Mouse (Mus musculus): ENCODE results near the gene Krtap4-6.
"Not testable (repeated sequence)": the region's sequence is repeated elsewhere in the genome, so short reads cannot be mapped to it uniquely, and the experiment has no call there.

Krtap4-6 gene

DNA sequence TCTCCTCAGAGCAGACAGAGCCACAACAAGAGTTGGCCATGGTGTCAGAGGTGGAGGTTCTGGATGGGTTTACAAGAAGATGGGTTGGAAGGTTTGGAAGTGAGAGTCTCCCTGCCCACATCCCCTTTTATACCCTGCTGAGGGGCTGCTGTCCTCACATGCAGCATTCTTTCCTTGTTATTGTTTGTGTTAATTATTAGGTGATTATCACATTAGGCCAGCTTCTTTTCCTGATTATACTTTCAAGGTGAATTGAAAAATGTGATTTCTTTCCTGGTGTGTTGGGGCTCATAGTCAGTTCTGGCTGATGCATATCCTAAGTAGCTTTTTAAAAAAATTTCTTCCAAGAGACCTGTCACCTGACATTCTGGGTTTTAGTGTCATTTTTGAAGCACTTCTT lies at the start of gene Krtap4-6:
Gene Krtap4-6 (minus strand): TSS at position 101 of the 400 bp plus-strand sequence.
- no peak for DNase-seq (ENCODE audit: low read depth in 1 of 2, low spot score in 2 of 2)

DNA sequence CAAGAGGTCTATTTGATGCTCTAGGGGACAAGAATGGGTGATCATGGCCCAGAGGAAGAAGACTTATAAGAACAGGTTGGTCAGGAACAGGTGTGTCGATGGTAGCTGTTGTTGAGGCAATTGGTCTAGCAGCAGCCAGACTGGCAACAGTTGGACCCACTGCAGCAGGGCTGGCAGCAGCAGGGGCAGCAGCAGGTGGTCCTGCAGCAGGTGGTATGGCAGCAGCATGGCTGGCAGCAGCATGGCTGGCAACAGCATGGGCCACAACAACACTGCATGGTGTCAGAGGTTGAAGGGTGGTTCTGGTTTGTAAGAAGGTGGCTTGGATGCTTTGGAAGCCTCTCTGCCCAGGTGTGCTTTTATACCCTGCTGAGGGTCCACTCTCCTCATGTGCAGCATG lies 24.7 kb upstream of the Krtap4-6 start, which contains the start of gene Gm14190:
Gene Gm14190 (minus strand): TSS at position 278 of the 400 bp plus-strand sequence.
- DNase-seq (ENCODE audit: low read depth in 1 of 2, low spot score in 2 of 2) = no peak

GRCm38 (mm10) chr11:99685235-99685634 lies 19.5 kb upstream of the Krtap4-6 start:
- DNase-seq (ENCODE audit: low read depth in 1 of 2, low spot score in 2 of 2) = not testable (repeated sequence)

DNA sequence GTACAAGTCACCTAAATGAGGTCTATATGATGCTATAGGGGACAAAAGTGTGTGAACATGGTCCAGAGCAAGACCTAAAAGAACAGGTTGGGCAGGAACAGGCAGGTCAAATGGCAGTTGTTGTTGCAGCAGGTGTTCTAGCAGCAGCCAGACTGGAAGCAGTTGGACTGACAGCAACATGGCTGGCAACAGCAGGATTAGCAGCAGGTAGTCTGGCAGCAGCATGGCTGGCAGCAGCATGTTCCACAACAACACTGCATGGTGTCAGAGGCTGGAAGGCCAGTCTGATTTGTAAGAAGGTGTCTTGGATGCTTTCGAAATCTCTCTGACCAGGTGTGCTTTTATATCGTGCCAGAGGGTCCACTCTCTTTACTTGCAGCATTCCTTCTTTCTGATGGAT lies 17.7 kb upstream of the Krtap4-6 start:
- no peak for DNase-seq (ENCODE audit: low read depth in 1 of 2, low spot score in 2 of 2)

DNA sequence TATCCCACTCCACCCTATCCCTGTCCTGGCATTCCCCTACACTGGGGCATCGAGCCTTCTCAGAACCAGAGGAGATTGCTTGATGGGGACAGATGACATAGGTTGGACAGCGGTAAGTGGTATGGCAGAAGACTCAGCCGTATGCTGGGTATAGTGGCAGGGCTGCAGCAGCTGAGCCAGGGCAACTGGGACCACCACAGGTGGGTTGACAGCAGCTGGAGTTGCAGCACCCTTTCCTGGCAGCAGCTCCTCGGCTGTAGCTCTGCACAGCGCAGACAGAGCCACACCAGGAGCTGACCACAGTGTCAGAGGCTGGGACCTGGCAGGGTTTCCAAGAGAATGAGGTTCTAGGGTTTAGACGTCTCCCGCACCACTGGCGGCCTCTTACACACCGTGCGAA lies 3.0 kb downstream of the Krtap4-6 start:
- DNase-seq (ENCODE audit: low read depth in 1 of 2, low spot score in 2 of 2) = no peak

DNA sequence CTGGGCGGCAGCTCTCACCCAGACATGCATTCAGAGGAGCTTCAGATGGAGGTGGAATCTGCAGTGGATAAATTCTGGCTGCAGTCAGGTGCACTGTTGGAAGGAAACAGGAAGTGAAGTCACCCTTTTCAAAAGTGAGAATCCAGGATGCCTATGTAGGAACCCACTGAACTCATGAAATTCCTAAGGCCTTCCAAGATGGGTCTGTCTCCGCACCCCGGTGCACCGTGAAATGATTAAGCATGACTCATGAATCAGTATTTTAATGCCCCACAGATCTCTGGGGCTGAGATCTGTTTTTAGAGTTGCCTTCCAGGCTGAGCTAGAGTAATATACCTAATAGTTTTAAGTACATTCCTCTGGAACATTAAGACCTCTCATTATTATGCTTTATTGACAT lies 6.5 kb downstream of the Krtap4-6 start:
- no peak for DNase-seq (ENCODE audit: low read depth in 1 of 2, low spot score in 2 of 2)

DNA sequence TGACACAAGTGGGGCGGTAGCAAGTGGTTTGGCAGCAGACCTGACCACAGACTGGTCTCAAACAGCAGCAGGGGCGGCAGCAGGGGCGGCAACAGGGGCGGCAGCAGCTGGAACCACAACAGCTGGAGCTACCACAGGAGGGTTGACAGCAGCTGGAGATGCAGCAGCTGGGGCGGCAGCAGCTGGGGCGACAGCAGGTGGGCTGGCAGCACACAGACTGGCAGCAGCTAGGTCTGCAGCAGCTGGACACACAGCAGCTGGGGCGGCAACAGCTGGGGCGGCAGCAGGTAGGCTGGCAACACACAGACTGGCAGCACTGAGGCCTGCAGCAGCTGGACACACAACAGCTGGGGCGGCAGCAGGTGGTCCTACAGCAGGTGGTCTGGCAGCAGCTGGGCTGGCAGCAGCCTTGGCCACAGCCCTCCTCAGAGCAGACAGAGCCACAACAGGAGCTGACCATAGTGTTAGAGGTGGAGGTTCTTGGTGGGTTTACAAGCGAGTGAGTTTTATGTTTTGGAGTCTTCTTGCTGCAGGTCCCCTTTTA lies 7.2 kb downstream of the Krtap4-6 start, which contains the start of gene Gm11563:
Gene Gm11563 (minus strand): TSS at position 494 of the 544 bp plus-strand sequence.
- DNase-seq (ENCODE audit: low read depth in 1 of 2, low spot score in 2 of 2) = not testable (repeated sequence)

DNA sequence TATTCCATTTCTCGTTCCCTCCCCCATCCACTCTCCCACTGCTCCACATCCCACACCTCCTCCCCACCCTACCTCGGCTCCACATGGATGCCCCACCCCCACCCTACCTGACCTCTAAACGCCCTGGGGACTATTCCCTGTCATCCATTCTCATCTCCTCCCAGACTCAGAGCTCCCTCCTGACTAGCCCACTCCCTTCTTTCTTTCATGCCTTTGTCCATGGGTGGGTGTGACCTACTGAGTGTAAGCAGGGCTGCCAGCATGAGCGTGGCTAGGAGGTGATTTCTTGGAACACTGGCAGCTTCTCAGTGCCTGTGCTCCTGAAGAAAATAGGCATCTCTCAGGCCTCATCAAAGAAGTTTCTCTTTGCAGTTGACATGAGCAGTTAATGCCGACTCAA lies 8.7 kb downstream of the Krtap4-6 start:
- no peak for DNase-seq (ENCODE audit: low read depth in 1 of 2, low spot score in 2 of 2)

DNA sequence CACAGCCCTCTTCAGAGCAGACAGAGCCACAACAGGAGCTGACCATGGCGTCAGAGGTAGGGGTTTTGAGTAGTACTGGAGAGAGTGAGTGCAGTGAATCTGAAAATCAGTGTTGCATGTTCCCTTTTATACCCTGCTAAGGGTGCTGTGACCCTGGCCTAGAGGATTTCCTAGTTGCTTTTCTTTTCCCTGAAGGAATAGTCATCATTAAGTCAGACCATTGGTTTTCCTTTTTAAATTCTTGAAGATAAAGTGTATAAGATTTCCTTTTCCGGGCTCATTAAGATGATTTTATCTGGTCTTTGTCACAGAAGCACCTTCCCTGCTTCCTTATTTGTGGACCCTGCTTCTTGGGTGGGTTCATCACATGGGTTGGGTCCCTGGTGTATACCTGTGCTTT lies 15.6 kb downstream of the Krtap4-6 start, which contains the start of gene Gm11555:
Gene Gm11555 (minus strand): TSS at position 101 of the 400 bp plus-strand sequence.
- DNase-seq (ENCODE audit: low read depth in 1 of 2, low spot score in 2 of 2) = no peak

DNA sequence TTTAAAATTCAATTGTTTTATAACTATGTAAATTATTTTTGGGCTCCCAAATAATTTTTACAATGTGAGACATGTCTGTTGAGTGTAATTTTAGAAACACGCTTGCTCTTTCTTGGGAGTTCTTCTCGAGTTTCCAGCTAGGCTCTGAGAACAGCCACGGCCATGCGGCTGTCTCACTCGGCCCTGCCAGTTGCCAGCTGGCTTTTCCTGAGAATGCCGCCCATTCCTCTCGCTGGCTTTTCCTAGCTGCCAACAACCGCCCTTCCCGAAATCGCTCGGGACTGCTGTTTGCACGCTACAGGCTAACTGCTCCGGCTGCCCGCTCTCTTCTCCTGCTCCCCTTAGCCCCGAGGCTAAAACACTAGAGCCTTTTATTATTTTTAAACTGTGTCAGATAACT lies 19.3 kb downstream of the Krtap4-6 start:
- DNase-seq (ENCODE audit: low read depth in 1 of 2, low spot score in 2 of 2) = no peak

DNA sequence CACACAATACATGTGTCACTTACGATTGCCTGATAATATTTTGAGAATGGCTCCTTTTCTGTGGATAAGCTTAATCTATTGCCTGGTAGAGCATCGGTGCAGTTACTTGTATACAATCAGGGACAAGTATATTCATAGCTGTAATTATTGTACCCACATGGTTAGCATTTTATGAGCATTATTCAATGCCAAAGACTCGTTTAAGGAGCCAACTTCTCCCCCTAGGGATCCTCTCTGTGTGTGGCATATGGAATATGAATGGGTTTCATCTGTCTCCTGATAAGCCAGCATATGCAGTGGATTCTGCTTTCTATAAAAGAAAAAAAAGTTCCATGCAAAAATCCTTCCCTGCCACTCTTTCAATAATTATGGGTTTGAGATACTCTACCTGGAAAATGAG lies 21.4 kb downstream of the Krtap4-6 start:
- DNase-seq (ENCODE audit: low read depth in 1 of 2, low spot score in 2 of 2) = no peak

DNA sequence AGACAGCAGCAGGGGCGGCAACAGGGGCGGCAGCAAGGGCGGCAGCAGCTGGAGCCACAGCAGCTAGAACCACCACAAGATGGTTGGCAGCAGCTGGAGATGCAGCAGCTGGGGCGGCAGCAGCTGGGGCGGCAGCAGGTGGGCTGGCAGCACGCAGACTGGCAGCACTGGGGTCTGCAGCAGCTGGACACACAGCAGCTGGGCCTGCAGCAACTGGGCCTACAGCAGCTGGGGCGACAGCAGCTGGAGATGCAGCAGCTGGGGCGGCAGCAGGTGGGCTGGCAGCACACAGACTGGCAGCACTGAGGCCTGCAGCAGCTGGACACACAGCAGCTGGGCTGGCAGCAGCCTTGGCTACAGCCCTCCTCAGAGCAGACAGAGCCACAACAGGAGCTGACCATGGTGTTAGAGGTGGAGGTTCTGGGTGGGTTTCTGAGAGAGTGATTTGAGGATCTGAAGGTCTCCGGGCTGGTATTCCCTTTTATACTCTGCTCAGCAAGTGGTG lies 22.1 kb downstream of the Krtap4-6 start, which contains the start of gene Krtap4-7:
Gene Krtap4-7 (minus strand): TSS at position 455 of the 505 bp plus-strand sequence.
- not testable (repeated sequence) for DNase-seq (ENCODE audit: low read depth in 1 of 2, low spot score in 2 of 2)

DNA sequence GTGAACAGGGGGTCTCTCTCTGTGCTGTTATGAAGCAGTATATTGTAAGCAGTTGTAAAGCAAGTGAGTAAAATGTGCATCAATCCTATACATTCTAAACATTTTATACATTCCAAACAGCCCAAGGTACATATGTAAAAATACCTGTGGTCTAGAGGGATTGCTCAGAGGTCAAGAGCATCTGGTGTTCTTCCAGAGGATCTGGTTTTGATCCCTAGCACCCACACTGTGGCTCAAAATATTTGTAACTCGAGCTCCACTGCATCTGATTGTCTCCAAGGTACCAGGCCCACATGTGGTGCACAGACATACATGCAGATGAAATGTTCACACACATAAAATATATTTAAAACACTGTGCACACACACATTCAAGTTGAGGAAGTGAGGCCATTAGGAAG lies 24.8 kb downstream of the Krtap4-6 start:
- DNase-seq (ENCODE audit: low read depth in 1 of 2, low spot score in 2 of 2) = no peak

- DNase-seq (ENCODE audit: low read depth in 1 of 2, low spot score in 2 of 2) = no peak
Measured at GRCm38 (mm10) chr11:99637086-99637485, 28.7 kb downstream of the Krtap4-6 start.

GRCm38 (mm10) chr11:99634653-99635134 lies 31.1 kb downstream of the Krtap4-6 start, which contains the start of gene Krtap4-2:
Gene Krtap4-2 (minus strand): TSS chr11:99635084.
- DNase-seq (ENCODE audit: low read depth in 1 of 2, low spot score in 2 of 2) = no peak

GRCm38 (mm10) chr11:99633293-99633692 lies 32.5 kb downstream of the Krtap4-6 start:
- DNase-seq (ENCODE audit: low read depth in 1 of 2, low spot score in 2 of 2) = no peak

DNA sequence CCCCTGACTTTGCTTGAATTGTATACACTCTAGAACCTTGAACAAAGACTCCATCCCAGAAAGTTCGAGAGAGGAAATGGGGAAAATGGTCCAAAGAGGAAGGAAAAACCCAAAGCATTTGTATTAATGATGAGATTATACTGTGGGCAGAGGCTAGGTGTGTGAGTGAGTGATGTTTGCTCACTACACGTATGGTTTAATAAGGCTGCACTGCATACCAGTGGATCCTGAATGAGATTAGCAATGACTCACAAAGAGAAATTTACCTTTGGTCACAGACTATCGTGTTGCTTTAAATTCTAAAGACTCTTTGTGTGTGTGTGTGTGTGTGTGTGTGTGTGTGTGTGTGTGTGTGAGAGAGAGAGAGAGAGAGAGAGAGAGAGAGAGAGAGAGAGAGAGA lies 34.9 kb downstream of the Krtap4-6 start:
- no peak for DNase-seq (ENCODE audit: low read depth in 1 of 2, low spot score in 2 of 2)

DNA sequence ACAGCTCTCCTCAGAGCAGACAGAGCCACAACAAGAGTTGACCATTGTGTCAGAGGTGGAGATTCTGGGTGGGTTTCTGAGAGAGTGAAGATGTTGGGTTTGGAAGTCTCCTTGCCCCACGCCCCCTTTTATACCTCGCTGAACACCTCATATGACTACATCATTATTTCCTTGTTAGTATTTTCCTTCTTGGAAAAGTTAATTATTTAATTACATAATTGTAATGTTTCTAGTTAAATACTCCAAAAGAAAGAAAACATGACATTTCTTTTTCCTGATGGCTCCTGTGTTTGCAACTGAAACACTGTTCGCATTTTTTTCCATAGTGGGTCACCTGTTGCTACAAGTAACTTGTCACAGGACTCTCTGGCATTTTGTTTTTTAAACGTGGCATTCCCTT lies 37.6 kb downstream of the Krtap4-6 start, which contains the start of gene Krtap4-1:
Gene Krtap4-1 (minus strand): TSS at position 101 of the 400 bp plus-strand sequence.
- no peak for DNase-seq (ENCODE audit: low read depth in 1 of 2, low spot score in 2 of 2)

- DNase-seq (ENCODE audit: low read depth in 1 of 2, low spot score in 2 of 2) = no peak
Measured at GRCm38 (mm10) chr11:99620335-99620734, 45.4 kb downstream of the Krtap4-6 start, which contains the start of gene Gm11562. Gene Gm11562 (minus strand): TSS chr11:99620435.

All from monocyte, adult 2 months (primary cell).